Mouse (Mus musculus) kidney, embryonic 15.5 days (tissue): ENCODE results near the gene Iqgap3. TPM values are rescaled to one million over a fixed set of nuclear protein-coding genes. Genes with fewer than 3 reads are reported as not detected.

Experiments used
- ATAC-seq: fragments of 200-750 bp; cut with Nextera tagmentation; replicated peaks from 2 replicates; pipeline ENCODE4 v1.8.0; 2017; ENCODE audit warnings: moderate TSS enrichment; ENCODE audit not compliant: low FRiP score
- H3K27ac ChIP-seq: fragments of 300-500 bp; sonication (generic); 2 replicates; pipeline ENCODE4 v1.5.1; 2015; ENCODE audit warnings: mild to moderate bottlenecking, inconsistent platforms
- H3K27me3 ChIP-seq: fragments of 300-500 bp; sonication (generic); 2 replicates; pipeline ENCODE4 v1.6.1; 2015; ENCODE audit warnings: inconsistent platforms
- H3K36me3 ChIP-seq: fragments of 300-500 bp; sonication (generic); 2 replicates; pipeline ENCODE4 v1.6.1; 2015; ENCODE audit warnings: inconsistent platforms
- H3K4me1 ChIP-seq: fragments of 300-500 bp; sonication (generic); 2 replicates; pipeline ENCODE4 v1.6.1; 2015; ENCODE audit warnings: inconsistent platforms
- H3K4me2 ChIP-seq: fragments of 300-500 bp; sonication (generic); 2 replicates; pipeline ENCODE4 v1.6.1; 2015; ENCODE audit warnings: moderate library complexity, mild to moderate bottlenecking, inconsistent platforms
- H3K4me3 ChIP-seq: fragments of 300-500 bp; sonication (generic); replicated peaks from 2 replicates; pipeline ENCODE4 v1.5.1; 2015; ENCODE audit warnings: mild to moderate bottlenecking, inconsistent platforms
- H3K9ac ChIP-seq: fragments of 300-500 bp; sonication (generic); 2 replicates; pipeline ENCODE4 v1.6.1; 2015; ENCODE audit warnings: mild to moderate bottlenecking, inconsistent platforms
- H3K9me3 ChIP-seq: fragments of 300-500 bp; sonication (generic); replicated peaks from 2 replicates; pipeline ENCODE4 v1.6.1; 2016; ENCODE audit warnings: inconsistent platforms
- WGBS: fragments of 180-500 bp; shearing (Covaris S2); methylation state at CpG from one replicate; pipeline ENCODE4 v1.1.7; 2015; ENCODE audit warnings: mixed read lengths; 5-methylcytosine and 5-hydroxymethylcytosine counted together
- polyA plus RNA-seq: library from polyadenylated mRNA; unstranded; fragments of >200 nt; fragmentation: Nextera tagmentation; extraction: Ambion mirVana; gene quantifications from 2 replicates; pipeline ENCODE4 v1.2.1, GENCODE M21; 2015

The Iqgap3 gene
- polyA plus RNA-seq, 1 experiment from 2014 or later: 22.1 TPM

DNA sequence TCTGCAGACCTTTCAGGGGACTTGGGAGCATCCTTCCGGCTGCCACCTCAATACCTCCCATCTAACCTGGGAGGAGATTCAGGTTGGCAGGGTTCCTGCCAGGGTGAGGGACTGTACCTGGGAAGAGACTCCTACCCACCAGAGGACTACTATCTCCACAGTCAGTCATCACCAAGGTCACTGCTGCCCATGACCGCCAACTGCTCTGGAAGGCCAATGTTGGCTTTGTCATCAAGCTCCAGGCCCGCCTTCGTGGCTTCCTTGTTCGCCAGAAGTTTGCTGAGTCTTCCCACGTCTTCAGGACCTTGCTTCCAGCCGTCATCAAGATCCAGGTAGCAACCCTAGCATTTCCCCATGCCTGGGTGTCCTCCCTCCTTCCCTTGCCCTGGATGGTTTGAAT lies 20.0 kb downstream of the Iqgap3 start:
- Histone ChIP-seq H3K4me1 (no peaks in the 10 kb centered on the region), H3K4me2 (no peak overlapping the region), H3K9me3 (no peaks in the 10 kb centered on the region), H3K36me3 (peaks cover 93% of the 10 kb centered on the region), H3K9ac (no peak overlapping the region), H3K27me3 (no peaks in the 10 kb centered on the region), H3K4me3 (no peak overlapping the region), H3K27ac (0 out of 2 replicates have a peak overlapping the region, but pooled peaks have one; percentile 63)
- 88% methylated on average over 7 of the region's 7 CpGs for WGBS
- ATAC-seq: no peak

DNA sequence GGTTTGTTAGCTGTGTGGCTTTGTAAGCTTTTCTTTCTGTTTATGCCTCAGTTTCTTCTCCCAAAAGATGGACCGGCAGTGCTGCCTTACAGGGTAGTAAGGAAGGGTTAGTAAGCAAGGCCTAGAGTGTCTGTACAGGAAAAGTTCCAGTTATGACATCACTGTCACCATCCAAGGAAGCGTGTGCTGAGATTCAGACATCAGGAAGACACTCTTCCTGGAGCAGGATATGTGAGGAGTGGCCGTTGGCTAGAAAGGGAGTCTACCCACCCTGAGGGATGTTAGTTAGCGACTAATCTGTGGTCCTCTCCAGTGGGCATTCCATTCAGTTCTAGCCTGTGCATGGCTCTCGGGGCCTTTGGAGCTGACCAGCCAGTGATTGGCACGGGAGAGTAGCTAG lies 20.4 kb downstream of the Iqgap3 start:
- no peaks in the 10 kb centered on the region for H3K27me3 ChIP-seq

DNA sequence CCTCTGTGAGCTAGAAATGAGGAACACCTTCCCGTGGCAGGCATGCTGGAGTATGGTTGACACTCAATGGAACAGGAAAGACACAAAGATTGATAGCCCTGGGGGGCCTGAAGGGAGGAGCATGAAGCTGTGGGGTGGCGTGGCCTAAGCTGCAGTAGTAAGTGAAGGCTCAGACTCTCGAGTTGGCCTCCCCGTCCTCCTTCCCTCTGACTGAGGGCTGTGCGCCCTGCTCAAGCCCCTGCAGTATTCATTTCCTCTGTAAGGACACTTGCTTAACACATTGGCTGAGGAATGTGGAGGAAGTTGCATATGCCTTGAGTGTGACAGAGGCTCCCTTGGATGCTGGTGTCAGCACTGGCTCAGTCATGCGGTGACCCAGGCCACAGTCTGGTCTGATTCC lies 20.8 kb downstream of the Iqgap3 start:
- WGBS: 71% methylated on average over 6 of the region's 6 CpGs
- no peaks in the 10 kb centered on the region for H3K9me3 ChIP-seq
- ATAC-seq: peak; percentile 22; the same call in 1 of the 2 replicates
- H3K27me3 ChIP-seq: no peaks in the 10 kb centered on the region
- H3K9ac ChIP-seq: no peak overlapping the region
- H3K4me2 ChIP-seq: no peak overlapping the region
- peaks cover 93% of the 10 kb centered on the region for H3K36me3 ChIP-seq
- no peaks in the 10 kb centered on the region for H3K4me1 ChIP-seq
- peak overlapping the region; percentile 63; the same call in 1 of the 2 replicates for H3K27ac ChIP-seq
- H3K4me3 ChIP-seq: no peak overlapping the region

More for the DNA sequence above, 20.4 kb downstream of the Iqgap3 start:
- H3K27ac ChIP-seq: peak overlapping the region; percentile 63; the same call in 1 of the 2 replicates
- peak; percentile 29; the same call in 1 of the 2 replicates for ATAC-seq
- no peak overlapping the region for H3K9ac ChIP-seq
- WGBS: 81% methylated on average over 6 of the region's 6 CpGs
- H3K9me3 ChIP-seq: no peaks in the 10 kb centered on the region
- peaks cover 93% of the 10 kb centered on the region for H3K36me3 ChIP-seq
- no peak overlapping the region for H3K4me3 ChIP-seq
- H3K4me1 ChIP-seq: no peaks in the 10 kb centered on the region
- no peak overlapping the region for H3K4me2 ChIP-seq

DNA sequence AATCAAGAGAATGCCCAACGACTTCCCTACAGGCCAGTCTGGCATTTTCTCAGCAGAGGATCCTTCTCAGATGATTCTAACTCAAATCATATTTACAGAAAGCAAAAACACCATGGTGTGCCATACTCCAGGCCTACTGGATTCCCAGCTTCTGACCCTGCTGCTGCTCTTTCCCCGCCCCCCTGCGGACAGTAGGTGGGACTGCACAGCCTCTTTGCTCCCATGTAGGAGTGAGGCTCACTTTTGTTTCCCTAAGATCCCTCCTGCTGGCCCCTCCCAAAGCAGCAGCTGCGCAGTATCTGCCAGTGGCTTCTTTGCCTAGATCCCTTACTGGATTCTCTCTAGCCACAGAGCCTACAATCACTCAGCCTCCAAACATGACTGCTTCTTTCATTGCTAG lies 24.4 kb downstream of the Iqgap3 start:
- 89% methylated on average over 4 of the region's 4 CpGs for WGBS
- H3K9ac ChIP-seq: no peak overlapping the region
- no peak overlapping the region for H3K27ac ChIP-seq
- no peak overlapping the region for H3K4me2 ChIP-seq
- ATAC-seq: no peak
- H3K36me3 ChIP-seq: peaks cover 100% of the 10 kb centered on the region
- H3K27me3 ChIP-seq: no peaks in the 10 kb centered on the region
- no peaks in the 10 kb centered on the region for H3K9me3 ChIP-seq
- H3K4me1 ChIP-seq: no peaks in the 10 kb centered on the region
- H3K4me3 ChIP-seq: no peak overlapping the region

DNA sequence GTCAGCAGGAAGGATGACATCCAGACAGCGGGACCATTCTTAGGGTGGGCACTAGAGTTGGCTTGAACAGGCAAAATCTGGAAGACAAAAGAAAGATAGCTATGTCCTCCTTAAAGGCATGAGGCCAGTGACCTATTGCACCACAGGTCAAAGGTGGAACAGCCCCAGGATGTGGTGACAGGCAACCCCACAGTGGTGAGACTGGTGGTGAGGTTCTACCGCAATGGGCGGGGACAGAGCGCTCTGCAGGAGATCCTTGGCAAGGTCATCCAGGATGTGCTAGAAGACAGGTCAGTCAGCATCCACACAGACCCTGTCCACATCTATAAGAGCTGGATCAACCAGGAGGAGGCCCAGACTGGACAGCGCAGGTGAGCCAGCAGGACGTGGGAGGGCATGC lies 27.4 kb downstream of the Iqgap3 start:
- Histone ChIP-seq H3K9ac (no peak overlapping the region), H3K4me2 (no peak overlapping the region), H3K27ac (no peak overlapping the region), H3K4me3 (no peak overlapping the region), H3K9me3 (no peaks in the 10 kb centered on the region), H3K27me3 (no peaks in the 10 kb centered on the region), H3K36me3 (peaks cover 98% of the 10 kb centered on the region), H3K4me1 (no peaks in the 10 kb centered on the region)
- 92% methylated on average over 6 of the region's 6 CpGs for WGBS
- ATAC-seq: no peak

DNA sequence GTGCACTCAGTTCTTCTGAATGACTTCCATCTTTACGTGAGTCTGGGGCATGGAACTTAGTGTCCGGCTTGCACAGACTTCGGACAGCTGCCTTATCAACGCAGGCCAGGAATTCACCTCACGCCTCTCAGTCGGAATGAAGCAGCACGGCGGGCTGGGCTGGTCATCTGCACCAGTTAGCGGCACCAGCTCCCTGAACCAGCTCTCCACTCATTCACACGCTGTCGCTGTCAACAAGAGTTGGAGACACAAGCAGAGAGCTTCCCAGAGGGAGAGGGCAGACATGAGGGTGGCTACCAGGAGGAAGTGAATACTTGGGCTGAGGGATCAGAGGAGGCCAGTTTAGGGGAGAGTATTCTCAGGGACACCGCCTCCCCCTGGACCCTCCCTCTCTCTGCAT lies 32.6 kb downstream of the Iqgap3 start:
- Histone ChIP-seq H3K4me3 (no peak overlapping the region), H3K9me3 (no peaks in the 10 kb centered on the region), H3K36me3 (peaks cover 96% of the 10 kb centered on the region), H3K4me1 (no peaks in the 10 kb centered on the region), H3K9ac (no peak overlapping the region), H3K27me3 (no peaks in the 10 kb centered on the region), H3K27ac (no peak overlapping the region), H3K4me2 (no peak overlapping the region)
- ATAC-seq: no peak
- WGBS: 93% methylated on average over 12 of the region's 12 CpGs

DNA sequence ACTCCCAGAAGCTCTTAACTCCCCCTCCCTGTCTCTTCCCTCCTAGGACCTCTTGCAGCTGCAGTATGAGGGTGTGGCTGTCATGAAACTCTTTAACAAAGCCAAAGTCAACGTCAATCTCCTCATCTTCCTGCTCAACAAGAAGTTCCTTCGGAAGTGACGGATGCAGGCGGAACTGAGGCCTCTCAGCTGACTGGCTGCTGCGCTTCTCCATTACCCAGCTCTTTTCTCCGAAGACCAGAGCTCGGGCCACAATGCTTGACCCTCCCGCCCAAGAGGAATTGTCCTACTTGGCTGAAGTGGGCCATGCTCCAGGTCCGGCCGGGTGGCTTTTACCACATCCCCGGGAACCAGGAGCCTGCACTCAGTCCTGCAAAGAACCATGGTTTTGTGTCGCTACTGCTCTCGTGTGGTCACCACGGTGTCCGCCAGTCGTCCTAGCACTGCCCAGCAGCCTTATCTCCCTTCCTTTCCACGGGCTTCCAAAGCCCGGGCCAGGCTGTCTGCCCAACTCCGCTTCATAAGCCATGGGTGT lies 38.4 kb downstream of the Iqgap3 start:
- Histone ChIP-seq H3K27ac (no peak overlapping the region), H3K4me1 (0 out of 2 replicates have a peak, but pooled peaks cover 2% of the 10 kb centered on the region), H3K4me3 (no peak overlapping the region), H3K27me3 (no peaks in the 10 kb centered on the region), H3K9ac (no peak overlapping the region), H3K9me3 (no peaks in the 10 kb centered on the region), H3K36me3 (peaks cover 57% of the 10 kb centered on the region), H3K4me2 (no peak overlapping the region)
- no peak for ATAC-seq
- 82% methylated on average over 19 of the region's 19 CpGs for WGBS

DNA sequence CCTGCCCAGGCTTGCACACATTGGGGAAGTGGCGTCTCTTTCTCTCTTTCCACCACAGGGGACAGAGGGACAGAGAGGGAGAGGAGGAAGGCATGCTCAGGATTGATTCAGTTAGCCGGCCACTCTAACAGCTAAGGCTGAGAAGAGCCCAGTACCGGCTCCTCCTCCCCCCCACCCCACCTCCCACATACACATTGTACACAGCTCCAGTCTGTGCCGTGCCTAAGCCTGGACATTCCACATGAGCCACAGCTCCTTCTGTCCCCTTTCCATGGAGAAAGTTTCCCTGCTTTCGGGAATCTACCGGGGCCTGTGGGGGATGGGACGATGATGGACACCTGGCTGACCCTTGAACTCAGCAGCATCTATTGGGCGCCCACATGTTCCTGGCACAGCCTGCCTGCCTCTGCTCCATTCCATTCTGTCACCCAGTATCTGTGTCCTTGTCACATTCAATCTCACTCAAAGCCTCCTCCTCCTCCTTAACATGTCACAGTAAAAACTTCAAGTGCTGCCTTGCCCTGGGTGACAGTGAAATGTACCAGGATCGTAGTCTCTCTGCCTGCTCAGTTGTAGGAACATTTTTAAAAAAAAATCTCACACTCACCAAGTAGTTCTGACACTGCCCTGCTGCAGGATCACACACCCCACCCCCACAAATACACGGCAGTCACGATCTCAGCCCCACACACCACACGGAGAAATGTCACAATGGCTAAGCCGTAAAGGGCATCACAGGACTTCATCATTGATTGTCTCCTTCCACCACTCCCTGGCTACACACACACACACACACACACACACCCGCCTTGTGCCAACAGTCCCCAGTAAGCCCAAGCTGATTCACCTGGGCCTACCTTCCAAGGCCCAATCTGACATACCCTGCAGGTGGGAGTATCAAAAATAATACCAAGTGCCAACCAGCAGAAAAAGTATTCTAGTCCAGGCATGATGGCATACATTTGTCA lies 39.7 kb downstream of the Iqgap3 start:
- Histone ChIP-seq H3K9ac (no peak overlapping the region), H3K4me3 (no peak overlapping the region), H3K27ac (no peak overlapping the region), H3K4me2 (no peak overlapping the region), H3K36me3 (peaks cover 47% of the 10 kb centered on the region), H3K4me1 (0 out of 2 replicates have a peak, but pooled peaks cover 2% of the 10 kb centered on the region), H3K9me3 (no peaks in the 10 kb centered on the region), H3K27me3 (no peaks in the 10 kb centered on the region)
- 71% methylated on average over 14 of the region's 14 CpGs for WGBS
- no peak for ATAC-seq

DNA sequence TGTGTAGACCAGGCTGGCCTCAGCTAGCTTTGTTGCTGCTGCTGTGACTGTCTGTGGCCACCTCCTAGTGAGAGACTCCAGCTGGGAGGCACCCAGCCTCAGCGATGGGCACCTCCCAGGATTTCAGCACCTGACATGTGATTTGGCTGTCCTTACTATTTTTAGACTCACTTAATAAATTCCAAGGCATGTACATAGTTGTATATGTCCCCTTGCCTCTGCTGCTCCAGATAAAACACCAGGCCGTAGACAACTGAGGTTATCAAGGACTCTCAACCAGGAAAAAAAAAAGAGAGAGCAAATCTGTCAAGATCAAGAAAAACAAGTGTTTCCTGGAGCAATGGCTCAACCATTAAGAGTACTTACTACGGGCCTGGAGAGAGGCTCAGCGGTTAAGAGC lies 43.4 kb downstream of the Iqgap3 start:
- no peak overlapping the region for H3K9ac ChIP-seq
- H3K27me3 ChIP-seq: no peaks in the 10 kb centered on the region
- no peaks in the 10 kb centered on the region for H3K9me3 ChIP-seq
- H3K4me1 ChIP-seq: 0 out of 2 replicates have a peak, but pooled peaks cover 2% of the 10 kb centered on the region
- H3K4me3 ChIP-seq: no peak overlapping the region
- no peak overlapping the region for H3K27ac ChIP-seq
- 55% methylated on average over 4 of the region's 4 CpGs for WGBS
- H3K4me2 ChIP-seq: no peak overlapping the region
- no peak for ATAC-seq
- H3K36me3 ChIP-seq: peaks cover 10% of the 10 kb centered on the region

DNA sequence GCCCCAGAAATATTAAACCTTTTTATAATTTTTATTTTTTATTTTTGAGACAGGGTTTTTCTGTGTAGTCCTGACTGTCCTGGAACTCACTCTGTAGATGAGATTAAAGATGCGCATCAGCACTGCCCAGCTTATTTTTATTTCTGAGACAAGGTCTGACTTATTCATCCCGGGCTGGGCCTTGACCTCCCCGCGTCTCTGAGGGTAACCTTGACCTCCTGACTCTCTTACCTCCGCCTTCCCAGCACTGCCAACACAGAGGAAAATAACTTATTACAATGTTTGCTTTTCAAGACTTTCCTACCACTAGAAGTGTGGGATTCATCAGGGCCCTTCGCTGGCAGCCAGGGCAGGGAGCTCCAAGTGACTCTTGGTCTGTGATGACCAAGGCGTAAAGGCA lies 44.4 kb downstream of the Iqgap3 start:
- H3K4me3 ChIP-seq: no peak overlapping the region
- 61% methylated on average over 7 of the region's 7 CpGs for WGBS

DNA sequence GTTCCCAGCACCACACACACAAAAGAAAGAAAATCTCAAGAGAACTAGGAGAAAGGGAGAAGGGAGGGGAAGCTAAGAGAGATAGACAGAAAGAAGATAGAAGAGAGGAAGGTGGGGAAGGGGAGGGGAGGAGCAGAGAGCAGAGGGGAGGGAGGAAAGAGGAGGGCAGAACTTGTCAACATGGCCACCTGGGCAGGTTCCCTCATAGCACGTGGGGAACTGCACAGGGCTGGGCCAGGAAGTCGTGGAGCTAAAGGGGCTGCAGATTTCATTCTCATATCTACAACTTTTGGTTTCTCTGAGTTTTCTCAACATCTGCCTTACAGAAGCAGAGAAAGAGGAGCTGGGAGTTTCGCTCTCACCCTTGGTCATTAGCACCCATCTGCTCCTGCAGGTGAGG lies 45.9 kb downstream of the Iqgap3 start:
- H3K9ac ChIP-seq: no peak overlapping the region
- H3K36me3 ChIP-seq: no peaks in the 10 kb centered on the region
- H3K4me1 ChIP-seq: no peaks in the 10 kb centered on the region
- no peak overlapping the region for H3K27ac ChIP-seq
- no peak overlapping the region for H3K4me2 ChIP-seq
- H3K9me3 ChIP-seq: no peaks in the 10 kb centered on the region
- WGBS: 73% methylated on average over 3 of the region's 3 CpGs
- no peak for ATAC-seq
- no peak overlapping the region for H3K4me3 ChIP-seq
- H3K27me3 ChIP-seq: no peaks in the 10 kb centered on the region

More for the DNA sequence above, 44.4 kb downstream of the Iqgap3 start:
- no peaks in the 10 kb centered on the region for H3K27me3 ChIP-seq
- no peaks in the 10 kb centered on the region for H3K9me3 ChIP-seq
- H3K9ac ChIP-seq: no peak overlapping the region
- ATAC-seq: no peak
- H3K36me3 ChIP-seq: no peaks in the 10 kb centered on the region
- no peaks in the 10 kb centered on the region for H3K4me1 ChIP-seq
- no peak overlapping the region for H3K4me2 ChIP-seq
- H3K27ac ChIP-seq: no peak overlapping the region

DNA sequence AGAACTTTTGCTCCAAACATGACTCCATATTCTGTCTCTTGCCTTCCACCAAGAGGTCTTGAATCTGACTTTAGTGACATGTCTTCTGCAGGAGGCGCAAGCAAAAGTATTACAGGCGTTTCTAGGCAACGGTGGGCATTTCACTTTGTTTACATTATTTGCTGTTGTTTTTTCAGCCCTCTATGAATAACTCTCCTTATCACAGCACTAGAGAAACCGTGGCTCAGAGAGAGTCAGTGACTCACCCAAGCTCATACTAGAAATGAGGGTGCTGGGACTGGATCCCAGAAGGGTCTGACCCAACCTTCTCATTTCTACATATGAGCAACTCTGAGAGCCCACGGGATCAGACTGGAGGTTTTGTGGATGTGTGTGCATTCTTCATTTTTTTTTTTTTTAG lies 46.3 kb downstream of the Iqgap3 start:
- no peak overlapping the region for H3K4me3 ChIP-seq
- no peak for ATAC-seq
- no peak overlapping the region for H3K4me2 ChIP-seq
- H3K27ac ChIP-seq: no peak overlapping the region
- WGBS: 81% methylated on average over 5 of the region's 5 CpGs
- H3K27me3 ChIP-seq: no peaks in the 10 kb centered on the region
- H3K4me1 ChIP-seq: peaks cover 1% of the 10 kb centered on the region; the same call in 1 of the 2 replicates
- no peak overlapping the region for H3K9ac ChIP-seq
- H3K36me3 ChIP-seq: no peaks in the 10 kb centered on the region
- no peaks in the 10 kb centered on the region for H3K9me3 ChIP-seq
